Mouse (Mus musculus) limb, embryonic 12.5 days (tissue): Measurements from ENCODE around the gene Hdgfl2. TPM values are rescaled to one million over a fixed set of nuclear protein-coding genes. Genes with fewer than 3 reads are reported as not detected.

ENCODE experiments used
- ATAC-seq: fragments of 200-750 bp; cut with Nextera tagmentation; 2 replicates; pipeline ENCODE4 v1.8.0; 2017; ENCODE audit warnings: low read depth, moderate TSS enrichment; ENCODE audit not compliant: insufficient number of reproducible peaks, insufficient read depth, low FRiP score, low TSS enrichment
- H3K27ac ChIP-seq: fragments of 300-500 bp; sonication (generic); 2 replicates; pipeline ENCODE4 v1.5.1; 2016; ENCODE audit warnings: mild to moderate bottlenecking, moderate library complexity
- H3K27me3 ChIP-seq: fragments of 300-500 bp; sonication (generic); 2 replicates; pipeline ENCODE4 v1.6.1; 2016; ENCODE audit warnings: mild to moderate bottlenecking, moderate library complexity
- H3K36me3 ChIP-seq: fragments of 300-500 bp; sonication (generic); 2 replicates; pipeline ENCODE4 v1.6.1; 2016; ENCODE audit warnings: mild to moderate bottlenecking, moderate library complexity
- H3K4me1 ChIP-seq: fragments of 300-500 bp; sonication (generic); replicated peaks from 2 replicates; pipeline ENCODE4 v1.6.1; 2016
- H3K4me2 ChIP-seq: fragments of 300-500 bp; sonication (generic); 2 replicates; pipeline ENCODE4 v1.6.1; 2016; ENCODE audit warnings: mild to moderate bottlenecking, moderate library complexity
- H3K4me3 ChIP-seq: fragments of 300-500 bp; sonication (generic); replicated peaks from 2 replicates; pipeline ENCODE4 v1.5.1; 2016; ENCODE audit warnings: mild to moderate bottlenecking
- H3K9ac ChIP-seq: fragments of 300-500 bp; sonication (generic); replicated peaks from 2 replicates; pipeline ENCODE4 v1.6.1; 2016; ENCODE audit warnings: mild to moderate bottlenecking, moderate library complexity
- H3K9me3 ChIP-seq: fragments of 300-500 bp; sonication (generic); 2 replicates; pipeline ENCODE4 v1.6.1; 2016; ENCODE audit warnings: mild to moderate bottlenecking, moderate library complexity
- WGBS: fragments of 180-500 bp; shearing (Covaris S2); methylation state at CpG from one replicate; pipeline ENCODE4 v1.1.7; 2016; 5-methylcytosine and 5-hydroxymethylcytosine counted together
- polyA plus RNA-seq: library from polyadenylated mRNA; unstranded; fragments of >200 nt; fragmentation: Nextera tagmentation; extraction: Ambion mirVana; gene quantifications from 2 replicates; pipeline ENCODE4 v1.2.1, GENCODE M21; 2016

Hdgfl2 gene
- 176 and 189 TPM in 2 replicates for polyA plus RNA-seq

DNA sequence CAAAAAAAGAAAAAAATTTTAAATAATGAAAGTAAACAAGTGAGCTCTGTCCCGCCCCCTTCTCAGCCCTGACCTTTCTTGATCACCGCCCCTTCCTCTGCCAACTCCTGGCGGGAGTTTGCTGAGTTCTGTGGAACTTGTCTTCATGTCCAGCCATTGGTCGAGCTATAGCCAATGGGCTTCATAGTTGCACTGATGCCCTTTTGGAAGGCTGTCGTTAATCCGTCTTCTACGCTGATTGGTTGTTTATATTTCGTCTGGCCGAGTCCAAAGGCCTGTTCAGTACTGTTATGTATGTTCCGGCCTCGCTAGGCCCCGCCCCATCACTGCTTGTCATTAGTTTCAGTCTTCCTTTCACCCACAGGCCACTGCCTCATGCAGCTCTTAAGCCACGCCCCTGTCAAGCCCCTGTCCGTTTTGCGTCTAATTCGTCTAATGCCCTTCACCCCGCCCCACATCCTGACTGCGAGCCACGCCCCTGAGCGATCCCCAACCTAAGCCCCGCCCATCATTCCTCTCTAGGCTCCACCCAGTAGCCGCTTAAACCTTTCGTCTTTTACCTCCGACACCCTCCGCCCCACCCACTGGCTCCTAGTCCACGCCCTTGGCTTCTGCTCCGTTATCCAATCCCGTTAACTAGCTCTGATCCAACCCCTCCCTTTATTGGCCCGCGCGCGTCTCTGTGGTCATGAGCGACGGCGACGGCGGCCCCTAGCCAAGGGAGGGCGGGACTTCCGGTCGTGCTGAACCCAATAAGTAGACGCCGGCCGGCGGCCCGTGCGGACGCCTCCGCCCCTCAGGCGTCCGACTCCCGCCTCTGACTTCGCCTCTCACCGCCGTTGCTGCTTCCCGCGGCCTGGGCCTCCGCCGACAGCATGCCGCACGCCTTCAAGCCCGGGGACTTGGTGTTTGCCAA, at the start of gene Hdgfl2:
TSS of gene Hdgfl2 (plus strand) at position 755 of the 916 bp plus-strand sequence.
- Histone ChIP-seq H3K4me3 (peak within 1 kb of the TSS; percentile 92), H3K27me3 (no peaks in the 10 kb centered on the region), H3K9me3 (no peaks in the 10 kb centered on the region), H3K4me2 (peak within 1 kb of the TSS; percentile 89), H3K9ac (peak within 1 kb of the TSS; percentile 86), H3K4me1 (peaks cover 33% of the 10 kb centered on the region), H3K36me3 (peaks cover 20% of the 10 kb centered on the region), H3K27ac (peak within 1 kb of the TSS; percentile 69)
- WGBS, result under 1% methylated on average over 61 of the region's 61 CpGs
- peak; percentile 94 for ATAC-seq

- Histone ChIP-seq H3K4me1 (peaks cover 38% of the 10 kb centered on the region), H3K9ac (no peak overlapping the region), H3K4me3 (no peak overlapping the region), H3K9me3 (no peaks in the 10 kb centered on the region), H3K27me3 (no peaks in the 10 kb centered on the region), H3K27ac (no peak overlapping the region), H3K4me2 (no peak overlapping the region), H3K36me3 (peaks cover 81% of the 10 kb centered on the region)
- ATAC-seq, result no peak
- 89% methylated on average over 9 of the region's 9 CpGs for WGBS
Observed at GRCm38 (mm10) chr17:56030238-56030870, 49.1 kb upstream of the Hdgfl2 start.

DNA sequence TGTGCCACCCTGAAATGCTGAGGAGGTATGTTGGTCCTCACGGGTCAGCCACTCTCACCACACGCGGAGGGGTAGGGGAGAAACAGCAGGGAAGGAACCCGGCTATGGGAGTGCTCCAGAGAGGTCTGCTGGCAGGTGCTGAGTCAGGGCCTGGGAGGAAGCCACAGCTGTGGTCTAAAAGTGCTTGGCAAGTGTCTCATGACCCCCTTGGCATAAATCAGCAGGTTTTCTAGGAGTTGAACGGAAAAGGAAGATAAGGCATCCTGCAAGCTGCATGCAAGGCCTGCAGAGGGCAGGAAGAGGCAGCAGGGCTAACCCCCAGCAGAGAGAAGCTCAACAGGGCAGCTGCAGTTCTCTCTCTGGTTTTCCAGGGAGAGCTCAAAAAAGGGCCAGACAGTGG, 48.5 kb upstream of the Hdgfl2 start:
- Histone ChIP-seq H3K9ac (no peak overlapping the region), H3K27ac (no peak overlapping the region), H3K36me3 (peaks cover 77% of the 10 kb centered on the region), H3K9me3 (no peaks in the 10 kb centered on the region), H3K4me3 (no peak overlapping the region), H3K4me2 (no peak overlapping the region), H3K27me3 (no peaks in the 10 kb centered on the region), H3K4me1 (peaks cover 40% of the 10 kb centered on the region)
- WGBS, result 71% methylated on average over 5 of the region's 5 CpGs
- ATAC-seq, result no peak

DNA sequence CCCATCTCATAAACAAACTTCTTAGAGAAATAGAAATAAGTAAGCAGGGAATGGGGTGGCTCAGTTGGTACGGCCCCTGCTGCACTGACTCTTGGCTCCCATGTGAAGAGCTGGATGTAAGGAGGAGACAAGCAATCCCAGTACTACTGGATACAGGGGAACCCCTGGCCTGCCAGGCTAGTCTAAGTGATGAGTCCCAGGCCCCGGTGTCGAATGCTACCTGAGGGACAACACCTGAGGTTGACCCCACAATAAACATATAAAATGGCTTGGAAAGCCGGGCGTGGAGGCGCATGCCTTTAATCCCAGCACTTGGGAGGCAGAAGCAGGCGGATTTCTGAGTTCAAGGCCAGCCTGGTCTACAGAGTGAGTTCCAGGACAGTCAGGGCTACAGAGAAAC, 48.0 kb upstream of the Hdgfl2 start:
- Histone ChIP-seq H3K36me3 (peaks cover 73% of the 10 kb centered on the region), H3K4me1 (peaks cover 36% of the 10 kb centered on the region), H3K9me3 (no peaks in the 10 kb centered on the region), H3K4me2 (no peak overlapping the region), H3K27me3 (no peaks in the 10 kb centered on the region), H3K9ac (no peak overlapping the region), H3K27ac (no peak overlapping the region), H3K4me3 (no peak overlapping the region)
- 92% methylated on average over 7 of the region's 7 CpGs for WGBS
- no peak for ATAC-seq

GRCm38 (mm10) chr17:56032127-56032733, 47.2 kb upstream of the Hdgfl2 start:
- no peaks in the 10 kb centered on the region for H3K27me3 ChIP-seq
- peaks cover 67% of the 10 kb centered on the region for H3K36me3 ChIP-seq
- WGBS, result 86% methylated on average over 6 of the region's 6 CpGs
- peaks cover 28% of the 10 kb centered on the region for H3K4me1 ChIP-seq
- ATAC-seq, result no peak
- peak overlapping the region; percentile 28; the same call in 1 of the 2 replicates for H3K9ac ChIP-seq
- 0 out of 2 replicates have a peak overlapping the region, but pooled peaks have one; percentile 12 for H3K27ac ChIP-seq
- no peak overlapping the region for H3K4me3 ChIP-seq
- H3K9me3 ChIP-seq, result no peaks in the 10 kb centered on the region
- H3K4me2 ChIP-seq, result no peak overlapping the region

DNA sequence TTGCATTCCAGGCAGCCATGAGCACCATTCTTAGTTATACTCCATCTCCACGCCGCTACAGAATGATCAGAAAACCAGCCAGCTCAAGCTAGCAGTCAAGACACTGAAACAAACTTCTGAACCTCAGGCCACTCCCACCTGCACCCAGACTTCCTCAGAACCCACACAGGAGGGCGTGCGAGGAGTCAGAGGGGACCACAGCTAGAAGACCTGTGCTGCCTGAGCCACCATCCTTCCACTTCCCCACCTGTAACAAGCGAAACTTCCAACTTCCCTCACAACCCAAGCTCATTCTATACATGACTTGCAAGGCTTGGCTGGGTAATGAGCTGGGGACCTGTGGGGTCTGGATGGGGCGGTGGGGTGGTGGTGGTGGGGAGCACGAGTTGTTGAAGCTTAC, 46.6 kb upstream of the Hdgfl2 start:
- ATAC-seq, result no peak
- peaks cover 61% of the 10 kb centered on the region for H3K36me3 ChIP-seq
- no peak overlapping the region for H3K4me2 ChIP-seq
- 85% methylated on average over 7 of the region's 7 CpGs for WGBS
- peak overlapping the region; percentile 28; the same call in 1 of the 2 replicates for H3K9ac ChIP-seq
- H3K27ac ChIP-seq, result 0 out of 2 replicates have a peak overlapping the region, but pooled peaks have one; percentile 12
- H3K27me3 ChIP-seq, result no peaks in the 10 kb centered on the region
- H3K9me3 ChIP-seq, result no peaks in the 10 kb centered on the region
- H3K4me1 ChIP-seq, result peaks cover 23% of the 10 kb centered on the region
- H3K4me3 ChIP-seq, result no peak overlapping the region

DNA sequence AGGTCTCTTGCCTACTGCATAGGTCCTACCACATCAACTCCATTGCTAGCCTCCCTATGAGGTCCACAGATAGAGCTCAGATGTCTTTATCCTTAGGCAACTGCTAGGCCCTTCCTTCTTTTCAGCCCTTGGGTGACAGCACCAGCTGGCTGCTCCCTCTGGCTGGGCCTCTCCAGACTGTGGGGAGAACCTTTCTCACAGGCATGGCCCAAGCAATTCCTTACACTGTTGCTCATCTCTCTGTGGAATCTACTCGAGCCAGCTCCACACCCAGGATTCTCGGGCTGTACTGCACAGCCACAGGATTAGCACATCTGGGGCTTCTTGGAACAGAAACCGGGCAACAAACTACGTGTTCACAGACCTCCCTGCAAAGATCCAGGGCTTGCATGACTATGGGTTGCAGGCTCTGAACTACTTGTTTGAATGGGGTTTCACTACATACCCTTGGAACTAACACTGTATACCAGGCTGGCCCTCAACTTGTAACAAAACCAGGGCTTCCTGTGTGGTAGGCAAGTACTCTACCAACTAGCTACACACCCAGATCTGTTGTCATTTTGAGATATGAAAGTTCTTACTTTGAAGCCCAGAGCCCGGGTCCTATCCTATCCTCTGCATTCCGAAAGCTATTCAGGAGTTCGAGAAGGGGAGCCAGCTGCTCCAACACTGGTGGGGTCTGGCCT, 45.3 kb upstream of the Hdgfl2 start:
- no peak for ATAC-seq
- Histone ChIP-seq H3K9me3 (no peaks in the 10 kb centered on the region), H3K36me3 (peaks cover 48% of the 10 kb centered on the region), H3K27me3 (no peaks in the 10 kb centered on the region), H3K4me2 (peak overlapping the region; percentile 51; the same call in 1 of the 2 replicates), H3K9ac (peak overlapping the region; percentile 84; the same call in 1 of the 2 replicates), H3K27ac (no peak overlapping the region), H3K4me3 (peak overlapping the region; percentile 84; the same call in 1 of the 2 replicates), H3K4me1 (peaks cover 23% of the 10 kb centered on the region)
- 89% methylated on average over 7 of the region's 7 CpGs for WGBS

DNA sequence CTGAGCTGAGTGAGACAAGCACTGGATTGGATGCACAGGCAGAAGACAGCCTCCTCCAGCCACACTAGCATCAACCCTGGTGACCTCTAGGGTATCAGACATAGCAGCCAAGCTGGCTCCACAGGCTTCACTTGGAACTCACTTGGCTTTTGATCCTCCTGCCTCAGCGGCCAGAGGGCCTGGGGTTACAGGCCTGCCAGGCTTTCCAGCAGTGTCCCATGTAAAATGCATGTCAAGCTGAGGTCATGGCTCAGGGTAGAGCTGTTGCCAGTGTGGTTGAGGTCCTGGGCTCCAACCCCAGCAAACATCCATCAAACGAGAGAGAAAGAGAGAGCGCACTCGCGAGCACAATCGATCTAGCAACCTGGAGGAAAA, 44.7 kb upstream of the Hdgfl2 start:
- no peaks in the 10 kb centered on the region for H3K9me3 ChIP-seq
- H3K4me2 ChIP-seq, result peak overlapping the region; percentile 51
- H3K36me3 ChIP-seq, result peaks cover 43% of the 10 kb centered on the region
- 84% methylated on average over 6 of the region's 6 CpGs for WGBS
- no peaks in the 10 kb centered on the region for H3K27me3 ChIP-seq
- no peak overlapping the region for H3K27ac ChIP-seq
- H3K9ac ChIP-seq, result peak overlapping the region; percentile 84
- no peak for ATAC-seq
- H3K4me3 ChIP-seq, result peak overlapping the region; percentile 84
- peaks cover 23% of the 10 kb centered on the region for H3K4me1 ChIP-seq

- peak overlapping the region; percentile 84 for H3K4me3 ChIP-seq
- peak overlapping the region; percentile 84 for H3K9ac ChIP-seq
- no peaks in the 10 kb centered on the region for H3K9me3 ChIP-seq
- no peaks in the 10 kb centered on the region for H3K27me3 ChIP-seq
- peaks cover 39% of the 10 kb centered on the region for H3K36me3 ChIP-seq
- H3K4me1 ChIP-seq, result peaks cover 23% of the 10 kb centered on the region
- ATAC-seq, result no peak
- H3K27ac ChIP-seq, result no peak overlapping the region
- WGBS, result 72% methylated on average over 4 of the region's 4 CpGs
- H3K4me2 ChIP-seq, result peak overlapping the region; percentile 51
Observed at GRCm38 (mm10) chr17:56035216-56035615, 44.2 kb upstream of the Hdgfl2 start.

GRCm38 (mm10) chr17:56036176-56036900, 43.1 kb upstream of the Hdgfl2 start, which contains the start of gene Sh3gl1:
Gene Sh3gl1, minus strand, starts transcription at chr17:56036635.
- H3K27ac ChIP-seq, result peak within 1 kb of the TSS; percentile 93
- H3K4me3 ChIP-seq, result peak within 1 kb of the TSS; percentile 84
- H3K9ac ChIP-seq, result peak within 1 kb of the TSS; percentile 84
- no peaks in the 10 kb centered on the region for H3K9me3 ChIP-seq
- H3K36me3 ChIP-seq, result peaks cover 31% of the 10 kb centered on the region
- under 1% methylated on average over 74 of the region's 74 CpGs for WGBS
- peak; percentile 86 for ATAC-seq
- peaks cover 30% of the 10 kb centered on the region for H3K4me1 ChIP-seq
- peak within 1 kb of the TSS; percentile 51 for H3K4me2 ChIP-seq
- no peaks in the 10 kb centered on the region for H3K27me3 ChIP-seq
